Mouse (Mus musculus): Measurements from ENCODE around the gene Tmem94.

The Tmem94 gene

GRCm38 (mm10) chr11:115808696-115809310 lies 43.6 kb downstream of the Tmem94 start:
- no peak for DNase-seq (ENCODE audit: low read depth, low spot score)

- no peak for DNase-seq (ENCODE audit: low read depth, low spot score)
Measured at GRCm38 (mm10) chr11:115809311-115809781, 44.1 kb downstream of the Tmem94 start.

- no peak for DNase-seq (ENCODE audit: low read depth, low spot score)
Measured at GRCm38 (mm10) chr11:115810377-115810776, 45.1 kb downstream of the Tmem94 start.

GRCm38 (mm10) chr11:115811381-115812093 lies 46.3 kb downstream of the Tmem94 start:
- DNase-seq (ENCODE audit: low read depth, low spot score): no peak

GRCm38 (mm10) chr11:115812095-115812494 lies 46.9 kb downstream of the Tmem94 start:
- DNase-seq (ENCODE audit: low read depth, low spot score): no peak

- no peak for DNase-seq (ENCODE audit: low read depth, low spot score)
Measured at GRCm38 (mm10) chr11:115812533-115813420, 47.5 kb downstream of the Tmem94 start.

- DNase-seq (ENCODE audit: low read depth, low spot score): peak; percentile 64
Measured at GRCm38 (mm10) chr11:115813507-115814296, 48.5 kb downstream of the Tmem94 start, which contains the start of gene Caskin2. Gene Caskin2, minus strand, starts transcription at chr11:115813639.

GRCm38 (mm10) chr11:115814605-115815450 lies 49.6 kb downstream of the Tmem94 start, which contains the start of gene Tsen54:
Gene Tsen54, plus strand, starts transcription at chr11:115814724.
- DNase-seq (ENCODE audit: low read depth, low spot score): no peak

GRCm38 (mm10) chr11:115817331-115817730 lies 52.1 kb downstream of the Tmem94 start:
- no peak for DNase-seq (ENCODE audit: low read depth, low spot score)

GRCm38 (mm10) chr11:115819915-115820623 lies 54.8 kb downstream of the Tmem94 start:
- DNase-seq (ENCODE audit: low read depth, low spot score): no peak

GRCm38 (mm10) chr11:115821001-115821400 lies 55.8 kb downstream of the Tmem94 start:
- DNase-seq (ENCODE audit: low read depth, low spot score): no peak

GRCm38 (mm10) chr11:115823774-115824740 lies 58.8 kb downstream of the Tmem94 start, which contains the start of gene Llgl2:
Gene Llgl2, plus strand, starts transcription at chr11:115824049.
- DNase-seq (ENCODE audit: low read depth, low spot score): no peak

- DNase-seq (ENCODE audit: low read depth, low spot score): no peak
Measured at GRCm38 (mm10) chr11:115824813-115825212, 59.6 kb downstream of the Tmem94 start.

- no peak for DNase-seq (ENCODE audit: low read depth, low spot score)
Measured at GRCm38 (mm10) chr11:115826487-115826886, 61.3 kb downstream of the Tmem94 start.

GRCm38 (mm10) chr11:115827624-115828023 lies 62.4 kb downstream of the Tmem94 start:
- no peak for DNase-seq (ENCODE audit: low read depth, low spot score)

GRCm38 (mm10) chr11:115829036-115829435 lies 63.8 kb downstream of the Tmem94 start:
- DNase-seq (ENCODE audit: low read depth, low spot score): no peak

- DNase-seq (ENCODE audit: low read depth, low spot score): no peak
Measured at GRCm38 (mm10) chr11:115830550-115831325, 65.5 kb downstream of the Tmem94 start.

All from telencephalon, adult 2 months (tissue).